Mouse (Mus musculus) brain, embryonic 18.5 days (tissue): ENCODE data around the gene Capg.

ENCODE experiments used
- DNase-seq: peaks from one replicate; pipeline ENCODE4 v3.0.0-alpha.2; 2012; ENCODE audit warnings: low read depth, low spot score

Capg gene

GRCm38 (mm10) chr6:72570644-72571397, 26.6 kb downstream of the Capg start:
- DNase-seq = no peak

GRCm38 (mm10) chr6:72571826-72572225, 27.6 kb downstream of the Capg start:
- no peak for DNase-seq

GRCm38 (mm10) chr6:72576041-72576440, 31.9 kb downstream of the Capg start:
- DNase-seq = no peak

- DNase-seq = no peak
Observed at GRCm38 (mm10) chr6:72581625-72582382, 37.6 kb downstream of the Capg start.

- DNase-seq = no peak
Observed at GRCm38 (mm10) chr6:72583211-72583839, 39.1 kb downstream of the Capg start.

GRCm38 (mm10) chr6:72584154-72584553, 40.0 kb downstream of the Capg start:
- no peak for DNase-seq

- no peak for DNase-seq
Observed at GRCm38 (mm10) chr6:72586701-72587100, 42.5 kb downstream of the Capg start.

- no peak for DNase-seq
Observed at GRCm38 (mm10) chr6:72588307-72588706, 44.1 kb downstream of the Capg start.

- no peak for DNase-seq
Observed at GRCm38 (mm10) chr6:72590111-72590510, 45.9 kb downstream of the Capg start.

GRCm38 (mm10) chr6:72593011-72593803, 49.0 kb downstream of the Capg start:
- DNase-seq = no peak

GRCm38 (mm10) chr6:72593914-72594313, 49.7 kb downstream of the Capg start:
- DNase-seq = no peak

- no peak for DNase-seq
Observed at GRCm38 (mm10) chr6:72597083-72597874, 53.1 kb downstream of the Capg start.

- peak; percentile 93 for DNase-seq
Observed at GRCm38 (mm10) chr6:72597956-72598753, 54.0 kb downstream of the Capg start, which contains the start of the genes Elmod3 and Retsat. TSS of gene Elmod3 (minus strand) at chr6:72598413. TSS of gene Retsat (plus strand) at chr6:72598475.

GRCm38 (mm10) chr6:72598791-72599557, 54.8 kb downstream of the Capg start:
- no peak for DNase-seq

- DNase-seq = no peak
Observed at GRCm38 (mm10) chr6:72600216-72600615, 56.0 kb downstream of the Capg start.

- DNase-seq = no peak
Observed at GRCm38 (mm10) chr6:72600771-72601170, 56.6 kb downstream of the Capg start.

- DNase-seq = no peak
Observed at GRCm38 (mm10) chr6:72601732-72602131, 57.5 kb downstream of the Capg start.

- DNase-seq = no peak
Observed at GRCm38 (mm10) chr6:72604066-72604465, 59.9 kb downstream of the Capg start.

GRCm38 (mm10) chr6:72607060-72607459, 62.9 kb downstream of the Capg start:
- no peak for DNase-seq
